Mouse (Mus musculus): Measurements from ENCODE around the gene Foxi2. TPM values are rescaled to one million over a fixed set of nuclear protein-coding genes. Genes with fewer than 3 reads are reported as not detected.

Foxi2 gene
- polyA plus RNA-seq, 1 experiment from 2014 or later: not detected

GRCm38 (mm10) chr7:135451340-135451739 is 41.2 kb downstream of the Foxi2 start:
- no peak for ATAC-seq (replicated peaks; ENCODE audit: low FRiP score)

GRCm38 (mm10) chr7:135452366-135452765 is 42.3 kb downstream of the Foxi2 start:
- Histone ChIP-seq H3K27me3 (replicated peaks; ENCODE audit: control insufficient read depth, insufficient read depth, low read length) (no peaks in the 10 kb centered on the region), H3K36me3 (ENCODE audit: control insufficient read depth, insufficient read depth, low read length) (no peaks in the 10 kb centered on the region), H3K4me2 (no peak overlapping the region), H3K27ac (ENCODE audit: low read depth, low read length) (no peak overlapping the region), H3K4me3 (ENCODE audit: low read depth, low read length) (no peak overlapping the region), H3K9me3 (ENCODE audit: control insufficient read depth, low read length) (no peaks in the 10 kb centered on the region), H3K9ac (ENCODE audit: low read depth, low read length) (no peak overlapping the region), H3K4me1 (replicated peaks; ENCODE audit: control insufficient read depth, insufficient read depth, low read length) (no peaks in the 10 kb centered on the region)
- no peak for DNase-seq (ENCODE audit: low spot score)
- 62% methylated on average over 1 of the region's 1 CpGs for WGBS
- no peak for ATAC-seq (replicated peaks; ENCODE audit: low FRiP score)

More at GRCm38 (mm10) chr7:135451340-135451739, 41.2 kb downstream of the Foxi2 start:
- 76% methylated on average over 3 of the region's 3 CpGs for WGBS
- H3K9ac ChIP-seq (ENCODE audit: low read depth, low read length): no peak overlapping the region
- no peaks in the 10 kb centered on the region for H3K27me3 ChIP-seq (replicated peaks; ENCODE audit: control insufficient read depth, insufficient read depth, low read length)
- H3K4me3 ChIP-seq (ENCODE audit: low read depth, low read length): no peak overlapping the region
- no peaks in the 10 kb centered on the region for H3K36me3 ChIP-seq (ENCODE audit: control insufficient read depth, insufficient read depth, low read length)
- H3K4me1 ChIP-seq (replicated peaks; ENCODE audit: control insufficient read depth, insufficient read depth, low read length): no peaks in the 10 kb centered on the region
- no peak overlapping the region for H3K27ac ChIP-seq (ENCODE audit: low read depth, low read length)
- H3K9me3 ChIP-seq (ENCODE audit: control insufficient read depth, low read length): no peaks in the 10 kb centered on the region
- H3K4me2 ChIP-seq: no peak overlapping the region
- DNase-seq (ENCODE audit: low spot score): no peak

DNA sequence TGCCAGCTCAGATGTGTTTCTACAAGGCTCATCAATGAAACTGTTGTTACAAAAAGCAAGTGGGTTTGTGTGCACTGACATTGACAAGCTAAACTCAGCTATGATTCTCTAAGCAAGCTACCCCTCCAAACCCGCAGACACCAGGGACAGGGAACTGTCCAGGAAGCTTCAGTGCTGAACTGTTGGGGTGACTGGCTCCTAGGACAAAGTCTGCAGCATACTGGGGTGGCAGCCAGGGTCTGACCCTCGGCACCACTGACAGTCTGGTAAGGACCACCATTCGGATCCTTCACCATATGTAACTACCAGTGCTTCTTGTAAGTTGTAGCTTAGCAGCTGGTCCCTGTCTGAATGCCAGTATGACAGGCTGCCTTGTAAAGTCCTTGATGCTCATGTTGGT is 43.6 kb downstream of the Foxi2 start:
- peak; percentile 39 for DNase-seq (ENCODE audit: low spot score)

More for the DNA sequence above, 43.6 kb downstream of the Foxi2 start:
- Histone ChIP-seq H3K27me3 (replicated peaks; ENCODE audit: control insufficient read depth, insufficient read depth, low read length) (no peaks in the 10 kb centered on the region), H3K9me3 (ENCODE audit: control insufficient read depth, low read length) (no peaks in the 10 kb centered on the region), H3K36me3 (ENCODE audit: control insufficient read depth, insufficient read depth, low read length) (no peaks in the 10 kb centered on the region), H3K27ac (ENCODE audit: low read depth, low read length) (no peak overlapping the region), H3K9ac (ENCODE audit: low read depth, low read length) (no peak overlapping the region), H3K4me2 (no peak overlapping the region), H3K4me1 (replicated peaks; ENCODE audit: control insufficient read depth, insufficient read depth, low read length) (no peaks in the 10 kb centered on the region), H3K4me3 (ENCODE audit: low read depth, low read length) (no peak overlapping the region)
- ATAC-seq (replicated peaks; ENCODE audit: low FRiP score): no peak
- 34% methylated on average over 3 of the region's 3 CpGs for WGBS

Other genes with a start within 250 kb of the Foxi2 start
- gene Nps, start 151.6 kb upstream of the Foxi2 start, polyA plus RNA-seq (2014; fragmentation: Nextera tagmentation; extraction: Ambion mirVana): not detected in 2 replicates
- gene Clrn3, start 118.3 kb downstream of the Foxi2 start, polyA plus RNA-seq (2014; fragmentation: Nextera tagmentation; extraction: Ambion mirVana): 0.04 TPM in 1 of 2 replicates, not detected in the other
- 5.4 and 7.0 TPM in 2 replicates for gene Ptpre, start 127.2 kb downstream of the Foxi2 start, polyA plus RNA-seq (2014; fragmentation: Nextera tagmentation; extraction: Ambion mirVana)

Measured in liver, embryonic 11.5 days (tissue).